Mouse (Mus musculus): Measurements from ENCODE around the gene Cmklr1. TPM values are rescaled to one million over a fixed set of nuclear protein-coding genes. Genes with fewer than 3 reads are reported as not detected.

Cmklr1 gene
- polyA plus RNA-seq, 1 experiment from 2014 or later = 1.8 TPM

DNA sequence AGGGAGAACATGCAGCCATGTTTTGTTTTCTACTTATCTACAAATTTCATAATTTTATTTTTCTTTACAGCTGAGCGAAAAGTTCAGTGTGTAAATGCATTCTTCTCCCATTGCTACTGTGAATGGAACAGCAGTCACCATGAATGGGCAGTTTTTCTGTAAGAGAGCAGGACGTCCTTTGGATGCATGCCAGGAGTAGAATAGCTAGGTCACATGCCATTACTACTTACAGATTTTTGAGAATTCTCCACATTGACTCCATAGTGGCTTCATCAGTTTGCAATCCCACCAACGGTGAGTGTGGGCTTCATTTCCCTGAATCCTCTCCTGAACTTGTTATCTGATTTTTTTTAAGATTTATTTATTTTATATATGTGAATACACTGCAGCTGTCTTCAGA, 19.9 kb upstream of the Cmklr1 start:
- Histone ChIP-seq H3K4me2 (no peak overlapping the region), H3K27ac (ENCODE audit: low read depth, low read length) (no peak overlapping the region), H3K9me3 (replicated peaks; ENCODE audit: control insufficient read depth, low read length) (no peaks in the 10 kb centered on the region), H3K4me1 (ENCODE audit: control insufficient read depth, insufficient read depth, low read length) (no peaks in the 10 kb centered on the region), H3K27me3 (ENCODE audit: control insufficient read depth, insufficient read depth, low read length) (no peaks in the 10 kb centered on the region), H3K4me3 (ENCODE audit: low read depth, low read length) (no peak overlapping the region), H3K36me3 (ENCODE audit: control insufficient read depth, insufficient read depth, low read length) (no peaks in the 10 kb centered on the region), H3K9ac (ENCODE audit: low read depth, low read length) (no peak overlapping the region)
- no peak for ATAC-seq (replicated peaks; ENCODE audit: insufficient number of reproducible peaks, low FRiP score, low TSS enrichment)
- 67% methylated on average over 3 of the region's 3 CpGs for WGBS (ENCODE audit: insufficient replicate concordance)

DNA sequence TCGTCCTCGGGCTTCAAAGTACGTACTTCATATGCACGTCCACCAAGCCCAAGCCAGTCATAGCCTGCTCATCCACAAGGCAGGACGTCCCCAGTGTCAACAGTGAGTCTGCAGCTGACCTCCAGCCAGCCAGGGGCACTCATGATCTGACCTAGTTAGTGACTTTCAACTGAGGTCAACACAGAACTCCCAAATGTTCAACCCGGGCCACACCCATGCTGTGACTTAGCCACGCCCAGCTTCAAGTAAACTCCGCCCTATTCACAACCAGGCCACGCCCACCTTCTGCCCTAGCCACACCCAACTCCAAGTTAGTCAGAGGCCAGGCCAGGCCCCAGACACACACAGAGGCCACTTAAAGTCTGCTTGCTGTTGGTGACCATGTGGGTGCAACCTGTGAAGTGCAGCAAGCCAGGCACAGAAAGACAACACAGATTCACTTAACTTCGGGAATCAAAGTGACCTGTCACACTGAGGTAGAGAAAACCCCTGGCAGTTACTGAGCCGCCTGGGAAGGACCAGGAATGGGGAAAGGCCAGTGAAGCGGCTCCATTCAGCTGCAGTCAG, 14.5 kb upstream of the Cmklr1 start:
- H3K9me3 ChIP-seq (replicated peaks; ENCODE audit: control insufficient read depth, low read length) = no peaks in the 10 kb centered on the region
- no peak for ATAC-seq (replicated peaks; ENCODE audit: insufficient number of reproducible peaks, low FRiP score, low TSS enrichment)
- no peaks in the 10 kb centered on the region for H3K4me1 ChIP-seq (ENCODE audit: control insufficient read depth, insufficient read depth, low read length)

DNA sequence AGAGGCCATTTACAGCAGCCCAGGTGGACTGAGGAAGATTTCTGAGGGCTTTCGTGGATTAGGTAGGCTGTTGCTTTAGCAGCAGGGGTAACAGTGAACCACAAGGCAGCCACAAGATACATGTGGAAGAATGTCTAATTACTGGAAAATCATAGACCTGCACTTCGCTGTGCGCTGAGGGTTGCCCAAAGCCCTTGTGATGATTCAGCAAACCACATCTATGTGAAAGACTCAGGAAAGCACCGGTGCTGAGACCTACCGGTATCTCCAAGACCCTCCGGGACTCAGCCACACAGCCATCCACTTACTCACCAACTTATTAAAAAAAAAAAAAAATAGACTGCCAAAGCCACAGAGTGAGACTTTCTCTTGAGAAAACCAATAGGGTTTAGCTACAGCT, 13.9 kb upstream of the Cmklr1 start:
- H3K4me1 ChIP-seq (ENCODE audit: control insufficient read depth, insufficient read depth, low read length) = no peaks in the 10 kb centered on the region
- H3K9ac ChIP-seq (ENCODE audit: low read depth, low read length) = no peak overlapping the region
- H3K9me3 ChIP-seq (replicated peaks; ENCODE audit: control insufficient read depth, low read length) = no peaks in the 10 kb centered on the region
- no peak overlapping the region for H3K4me2 ChIP-seq
- H3K4me3 ChIP-seq (ENCODE audit: low read depth, low read length) = no peak overlapping the region
- H3K27ac ChIP-seq (ENCODE audit: low read depth, low read length) = no peak overlapping the region
- no peak for ATAC-seq (replicated peaks; ENCODE audit: insufficient number of reproducible peaks, low FRiP score, low TSS enrichment)
- 90% methylated on average over 6 of the region's 6 CpGs for WGBS (ENCODE audit: insufficient replicate concordance)
- H3K27me3 ChIP-seq (ENCODE audit: control insufficient read depth, insufficient read depth, low read length) = no peaks in the 10 kb centered on the region
- no peaks in the 10 kb centered on the region for H3K36me3 ChIP-seq (ENCODE audit: control insufficient read depth, insufficient read depth, low read length)

More for the DNA sequence above, 14.5 kb upstream of the Cmklr1 start:
- no peak overlapping the region for H3K4me2 ChIP-seq
- no peaks in the 10 kb centered on the region for H3K36me3 ChIP-seq (ENCODE audit: control insufficient read depth, insufficient read depth, low read length)
- 67% methylated on average over 12 of the region's 12 CpGs for WGBS (ENCODE audit: insufficient replicate concordance)
- no peak overlapping the region for H3K27ac ChIP-seq (ENCODE audit: low read depth, low read length)
- no peaks in the 10 kb centered on the region for H3K27me3 ChIP-seq (ENCODE audit: control insufficient read depth, insufficient read depth, low read length)
- no peak overlapping the region for H3K9ac ChIP-seq (ENCODE audit: low read depth, low read length)
- H3K4me3 ChIP-seq (ENCODE audit: low read depth, low read length) = no peak overlapping the region

DNA sequence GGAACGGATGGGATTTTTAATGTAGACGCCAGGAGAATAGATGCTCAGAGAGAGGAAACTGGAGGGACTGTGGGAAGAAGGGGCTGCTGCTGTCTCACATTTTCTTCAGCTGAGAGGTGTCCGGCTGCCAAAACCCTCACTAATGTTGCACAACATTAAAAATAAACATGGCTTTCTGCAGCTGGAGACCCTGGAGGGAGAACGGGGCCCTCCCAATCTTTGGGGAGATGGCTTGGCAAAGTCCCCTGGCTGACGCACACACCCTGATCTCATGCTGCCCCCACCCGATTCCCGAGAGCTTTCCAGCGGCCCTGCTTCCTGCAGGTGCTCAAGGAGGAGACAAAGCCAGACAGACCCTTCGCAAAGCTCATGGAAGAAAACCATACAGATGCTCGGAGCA, 10.6 kb upstream of the Cmklr1 start:
- no peaks in the 10 kb centered on the region for H3K4me1 ChIP-seq (ENCODE audit: control insufficient read depth, insufficient read depth, low read length)
- 67% methylated on average over 10 of the region's 10 CpGs for WGBS (ENCODE audit: insufficient replicate concordance)
- no peaks in the 10 kb centered on the region for H3K36me3 ChIP-seq (ENCODE audit: control insufficient read depth, insufficient read depth, low read length)
- no peaks in the 10 kb centered on the region for H3K9me3 ChIP-seq (replicated peaks; ENCODE audit: control insufficient read depth, low read length)
- H3K27me3 ChIP-seq (ENCODE audit: control insufficient read depth, insufficient read depth, low read length) = no peaks in the 10 kb centered on the region
- H3K27ac ChIP-seq (ENCODE audit: low read depth, low read length) = no peak overlapping the region
- H3K4me3 ChIP-seq (ENCODE audit: low read depth, low read length) = no peak overlapping the region
- H3K9ac ChIP-seq (ENCODE audit: low read depth, low read length) = no peak overlapping the region
- no peak overlapping the region for H3K4me2 ChIP-seq
- ATAC-seq (replicated peaks; ENCODE audit: insufficient number of reproducible peaks, low FRiP score, low TSS enrichment) = no peak

DNA sequence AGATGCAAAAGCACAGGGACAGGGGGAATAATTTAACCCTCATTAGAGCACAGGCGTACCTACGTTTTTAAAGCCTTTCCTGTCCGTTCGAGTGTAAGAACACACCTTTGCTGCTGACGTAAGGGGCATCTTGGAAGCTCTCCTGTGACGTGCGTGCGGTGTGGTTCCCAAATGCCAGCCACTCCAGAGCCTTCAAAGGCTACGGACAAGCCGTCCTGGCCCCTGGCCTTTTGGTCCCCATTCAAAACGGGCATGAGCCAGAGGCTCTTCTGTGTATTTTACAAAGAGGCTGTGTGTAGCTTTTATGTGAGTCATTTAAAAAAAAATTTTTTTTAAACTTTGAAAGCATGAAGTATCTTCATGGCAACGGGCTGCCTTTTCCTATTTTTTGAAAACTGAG, 4.6 kb upstream of the Cmklr1 start:
- 83% methylated on average over 12 of the region's 12 CpGs for WGBS (ENCODE audit: insufficient replicate concordance)
- H3K27me3 ChIP-seq (ENCODE audit: control insufficient read depth, insufficient read depth, low read length) = peaks cover 13% of the 10 kb centered on the region
- H3K27ac ChIP-seq (ENCODE audit: low read depth, low read length) = no peak overlapping the region
- no peaks in the 10 kb centered on the region for H3K36me3 ChIP-seq (ENCODE audit: control insufficient read depth, insufficient read depth, low read length)
- H3K4me2 ChIP-seq = no peak overlapping the region
- no peak overlapping the region for H3K9ac ChIP-seq (ENCODE audit: low read depth, low read length)
- ATAC-seq (replicated peaks; ENCODE audit: insufficient number of reproducible peaks, low FRiP score, low TSS enrichment) = no peak
- peaks cover 9% of the 10 kb centered on the region; the same call in 1 of the 2 replicates for H3K4me1 ChIP-seq (ENCODE audit: control insufficient read depth, insufficient read depth, low read length)
- H3K4me3 ChIP-seq (ENCODE audit: low read depth, low read length) = no peak overlapping the region
- no peaks in the 10 kb centered on the region for H3K9me3 ChIP-seq (replicated peaks; ENCODE audit: control insufficient read depth, low read length)

DNA sequence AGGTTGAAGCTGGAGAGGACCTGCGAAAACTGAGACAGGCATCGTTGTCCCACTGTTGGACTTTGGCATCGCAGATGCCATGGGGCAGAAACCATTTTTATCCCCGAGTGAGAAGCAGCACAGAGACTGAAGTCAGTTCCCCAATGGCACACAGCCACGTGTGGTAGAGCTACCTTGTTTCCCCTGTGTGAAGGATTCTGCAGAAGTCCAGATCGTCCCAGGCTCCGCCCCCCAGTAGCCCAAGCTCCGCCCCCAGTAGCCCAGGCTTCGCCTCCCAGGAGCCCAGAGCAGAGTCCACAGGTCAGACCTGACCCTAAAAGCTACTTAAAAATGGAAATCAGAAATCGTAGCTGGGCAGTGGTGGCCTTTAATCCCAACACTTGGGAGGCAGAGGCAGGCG, 4.0 kb upstream of the Cmklr1 start:
- no peaks in the 10 kb centered on the region for H3K9me3 ChIP-seq (replicated peaks; ENCODE audit: control insufficient read depth, low read length)
- 74% methylated on average over 11 of the region's 11 CpGs for WGBS (ENCODE audit: insufficient replicate concordance)
- H3K4me1 ChIP-seq (ENCODE audit: control insufficient read depth, insufficient read depth, low read length) = peaks cover 9% of the 10 kb centered on the region; the same call in 1 of the 2 replicates
- no peak overlapping the region for H3K27ac ChIP-seq (ENCODE audit: low read depth, low read length)
- no peak overlapping the region for H3K4me3 ChIP-seq (ENCODE audit: low read depth, low read length)
- no peaks in the 10 kb centered on the region for H3K36me3 ChIP-seq (ENCODE audit: control insufficient read depth, insufficient read depth, low read length)
- ATAC-seq (replicated peaks; ENCODE audit: insufficient number of reproducible peaks, low FRiP score, low TSS enrichment) = no peak
- no peak overlapping the region for H3K9ac ChIP-seq (ENCODE audit: low read depth, low read length)
- peaks cover 13% of the 10 kb centered on the region for H3K27me3 ChIP-seq (ENCODE audit: control insufficient read depth, insufficient read depth, low read length)
- no peak overlapping the region for H3K4me2 ChIP-seq

DNA sequence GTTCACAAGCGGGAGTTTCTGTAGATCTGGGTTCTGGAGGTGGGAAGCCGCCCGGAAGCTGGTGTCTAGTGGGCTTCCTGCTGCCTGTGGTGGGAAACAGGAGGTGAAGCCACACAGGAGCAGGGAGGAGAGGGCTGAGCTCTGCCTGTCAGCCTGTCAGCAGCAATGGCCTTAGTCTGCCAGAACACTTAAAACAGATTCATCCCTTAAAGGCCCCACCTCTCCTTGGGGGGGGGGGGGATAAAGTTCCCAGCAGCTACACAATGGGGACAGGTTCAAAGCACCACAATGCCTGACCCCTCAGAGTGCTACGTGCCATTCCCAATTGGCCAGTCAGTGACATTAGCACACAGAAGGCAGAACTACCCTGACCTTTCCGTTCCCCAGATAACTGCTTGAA, 2.0 kb upstream of the Cmklr1 start:
- 23% methylated on average over 5 of the region's 5 CpGs for WGBS (ENCODE audit: insufficient replicate concordance)
- H3K4me2 ChIP-seq = no peak overlapping the region
- H3K27me3 ChIP-seq (ENCODE audit: control insufficient read depth, insufficient read depth, low read length) = peaks cover 22% of the 10 kb centered on the region
- no peak for ATAC-seq (replicated peaks; ENCODE audit: insufficient number of reproducible peaks, low FRiP score, low TSS enrichment)
- no peak overlapping the region for H3K4me3 ChIP-seq (ENCODE audit: low read depth, low read length)
- no peak overlapping the region for H3K9ac ChIP-seq (ENCODE audit: low read depth, low read length)
- no peaks in the 10 kb centered on the region for H3K36me3 ChIP-seq (ENCODE audit: control insufficient read depth, insufficient read depth, low read length)
- no peak overlapping the region for H3K27ac ChIP-seq (ENCODE audit: low read depth, low read length)
- H3K4me1 ChIP-seq (ENCODE audit: control insufficient read depth, insufficient read depth, low read length) = peaks cover 17% of the 10 kb centered on the region
- no peaks in the 10 kb centered on the region for H3K9me3 ChIP-seq (replicated peaks; ENCODE audit: control insufficient read depth, low read length)

DNA sequence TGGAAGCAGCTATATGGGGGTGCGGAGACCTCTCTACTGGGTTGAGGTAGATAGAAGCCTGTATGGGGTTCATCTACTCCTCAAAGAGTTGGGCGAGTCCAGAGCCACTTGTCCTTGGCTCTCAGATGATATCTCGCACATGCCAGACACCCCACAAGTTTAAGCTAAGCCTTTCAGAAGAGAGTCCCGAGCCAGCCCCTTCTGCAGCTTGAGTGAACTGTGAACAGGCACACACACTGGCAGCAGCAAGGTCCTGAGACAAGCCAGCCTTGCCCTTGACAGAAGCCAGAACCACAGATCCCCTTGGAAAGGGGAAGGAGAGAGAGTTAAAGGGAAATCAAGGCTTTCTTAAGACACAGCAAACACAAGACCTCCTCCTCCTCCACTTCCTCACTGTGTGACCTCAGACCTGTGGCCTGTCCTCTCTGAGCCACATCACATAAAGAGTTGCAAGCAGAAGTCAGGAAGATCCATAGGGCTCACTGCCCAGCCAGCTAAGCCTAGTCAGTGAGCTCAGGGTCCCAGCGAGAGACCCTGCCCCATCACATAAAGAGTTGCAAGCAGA, 1.5 kb downstream of the Cmklr1 start:
- no peaks in the 10 kb centered on the region for H3K9me3 ChIP-seq (replicated peaks; ENCODE audit: control insufficient read depth, low read length)
- H3K4me1 ChIP-seq (ENCODE audit: control insufficient read depth, insufficient read depth, low read length) = peaks cover 17% of the 10 kb centered on the region
- no peak overlapping the region for H3K9ac ChIP-seq (ENCODE audit: low read depth, low read length)
- no peaks in the 10 kb centered on the region for H3K36me3 ChIP-seq (ENCODE audit: control insufficient read depth, insufficient read depth, low read length)
- 48% methylated on average over 5 of the region's 5 CpGs for WGBS (ENCODE audit: insufficient replicate concordance)
- no peak overlapping the region for H3K4me2 ChIP-seq
- H3K27me3 ChIP-seq (ENCODE audit: control insufficient read depth, insufficient read depth, low read length) = peaks cover 39% of the 10 kb centered on the region
- ATAC-seq (replicated peaks; ENCODE audit: insufficient number of reproducible peaks, low FRiP score, low TSS enrichment) = no peak
- no peak overlapping the region for H3K27ac ChIP-seq (ENCODE audit: low read depth, low read length)
- no peak overlapping the region for H3K4me3 ChIP-seq (ENCODE audit: low read depth, low read length)

DNA sequence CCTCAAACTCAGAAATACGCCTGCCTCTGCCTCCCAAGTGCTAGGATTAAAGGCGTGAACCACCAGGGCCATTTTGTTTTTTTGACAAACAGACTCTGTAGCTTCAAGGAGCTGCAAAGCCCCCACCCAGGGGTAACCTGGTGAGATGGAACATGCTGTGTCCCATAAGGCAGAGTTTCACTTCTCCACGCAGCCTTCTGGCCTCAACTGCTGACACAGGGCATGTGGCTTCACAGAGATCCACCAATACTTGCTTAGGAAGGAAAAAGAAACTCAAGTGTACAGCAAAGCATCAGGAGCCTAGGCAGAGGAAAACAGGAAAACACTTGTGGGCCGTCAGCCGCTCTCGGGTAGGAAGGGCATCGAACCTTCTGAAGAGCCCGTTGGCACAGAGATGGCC, 3.1 kb downstream of the Cmklr1 start:
- Histone ChIP-seq H3K4me2 (no peak overlapping the region), H3K9me3 (replicated peaks; ENCODE audit: control insufficient read depth, low read length) (no peaks in the 10 kb centered on the region), H3K9ac (ENCODE audit: low read depth, low read length) (no peak overlapping the region), H3K4me3 (ENCODE audit: low read depth, low read length) (no peak overlapping the region), H3K36me3 (ENCODE audit: control insufficient read depth, insufficient read depth, low read length) (no peaks in the 10 kb centered on the region), H3K4me1 (ENCODE audit: control insufficient read depth, insufficient read depth, low read length) (peaks cover 14% of the 10 kb centered on the region), H3K27ac (ENCODE audit: low read depth, low read length) (no peak overlapping the region), H3K27me3 (ENCODE audit: control insufficient read depth, insufficient read depth, low read length) (peaks cover 40% of the 10 kb centered on the region)
- WGBS (ENCODE audit: insufficient replicate concordance) = 81% methylated on average over 8 of the region's 8 CpGs
- ATAC-seq (replicated peaks; ENCODE audit: insufficient number of reproducible peaks, low FRiP score, low TSS enrichment) = no peak
